Mouse (Mus musculus): ENCODE measurements around the gene Gstp2.
"Not testable (repeated sequence)": the region's sequence is repeated elsewhere in the genome, so short reads cannot be mapped to it uniquely, and the experiment has no call there.

Gstp2 gene

GRCm38 (mm10) chr19:4070311-4070710 lies 24.5 kb upstream of the Gstp2 start:
- no peak for DNase-seq (ENCODE audit: extremely low read depth, low read depth)

- DNase-seq (ENCODE audit: extremely low read depth, low read depth) = no peak
These were observed 23.0 kb upstream of the Gstp2 start for GRCm38 (mm10) chr19:4068717-4069410.

- DNase-seq (ENCODE audit: extremely low read depth, low read depth) = not testable (repeated sequence)
These were observed 22.4 kb upstream of the Gstp2 start for GRCm38 (mm10) chr19:4068242-4068641.

- DNase-seq (ENCODE audit: extremely low read depth, low read depth) = no peak
These were observed 21.1 kb upstream of the Gstp2 start for GRCm38 (mm10) chr19:4066877-4067276.

GRCm38 (mm10) chr19:4066280-4066679 lies 20.5 kb upstream of the Gstp2 start:
- DNase-seq (ENCODE audit: extremely low read depth, low read depth) = no peak

GRCm38 (mm10) chr19:4064501-4064900 lies 18.7 kb upstream of the Gstp2 start:
- not testable (repeated sequence) for DNase-seq (ENCODE audit: extremely low read depth, low read depth)

GRCm38 (mm10) chr19:4063357-4063756 lies 17.5 kb upstream of the Gstp2 start:
- not testable (repeated sequence) for DNase-seq (ENCODE audit: extremely low read depth, low read depth)

GRCm38 (mm10) chr19:4060899-4061465 lies 15.2 kb upstream of the Gstp2 start:
- DNase-seq (ENCODE audit: extremely low read depth, low read depth) = no peak

GRCm38 (mm10) chr19:4060044-4060898 lies 14.4 kb upstream of the Gstp2 start:
- not testable (repeated sequence) for DNase-seq (ENCODE audit: extremely low read depth, low read depth)

- DNase-seq (ENCODE audit: extremely low read depth, low read depth) = no peak
These were observed 13.4 kb upstream of the Gstp2 start, which contains the start of gene Gstp3 for GRCm38 (mm10) chr19:4059069-4059740. TSS of gene Gstp3 (minus strand) at chr19:4059569.

GRCm38 (mm10) chr19:4058581-4058980 lies 12.8 kb upstream of the Gstp2 start:
- DNase-seq (ENCODE audit: extremely low read depth, low read depth) = no peak

- DNase-seq (ENCODE audit: extremely low read depth, low read depth) = no peak
These were observed 12.1 kb upstream of the Gstp2 start for GRCm38 (mm10) chr19:4057962-4058361.

GRCm38 (mm10) chr19:4057389-4057788 lies 11.6 kb upstream of the Gstp2 start:
- DNase-seq (ENCODE audit: extremely low read depth, low read depth) = no peak

GRCm38 (mm10) chr19:4056727-4057126 lies 10.9 kb upstream of the Gstp2 start:
- DNase-seq (ENCODE audit: extremely low read depth, low read depth) = no peak

GRCm38 (mm10) chr19:4055947-4056693 lies 10.3 kb upstream of the Gstp2 start:
- no peak for DNase-seq (ENCODE audit: extremely low read depth, low read depth)

GRCm38 (mm10) chr19:4055216-4055946 lies 9.6 kb upstream of the Gstp2 start:
- DNase-seq (ENCODE audit: extremely low read depth, low read depth) = no peak

- no peak for DNase-seq (ENCODE audit: extremely low read depth, low read depth)
These were observed 8.8 kb upstream of the Gstp2 start for GRCm38 (mm10) chr19:4054613-4055012.

- no peak for DNase-seq (ENCODE audit: extremely low read depth, low read depth)
These were observed 6.8 kb upstream of the Gstp2 start for GRCm38 (mm10) chr19:4052516-4053030.

GRCm38 (mm10) chr19:4051741-4052515 lies 6.1 kb upstream of the Gstp2 start:
- no peak for DNase-seq (ENCODE audit: extremely low read depth, low read depth)
